Mouse (Mus musculus): ENCODE results near the gene Rsc1a1.

DNA sequence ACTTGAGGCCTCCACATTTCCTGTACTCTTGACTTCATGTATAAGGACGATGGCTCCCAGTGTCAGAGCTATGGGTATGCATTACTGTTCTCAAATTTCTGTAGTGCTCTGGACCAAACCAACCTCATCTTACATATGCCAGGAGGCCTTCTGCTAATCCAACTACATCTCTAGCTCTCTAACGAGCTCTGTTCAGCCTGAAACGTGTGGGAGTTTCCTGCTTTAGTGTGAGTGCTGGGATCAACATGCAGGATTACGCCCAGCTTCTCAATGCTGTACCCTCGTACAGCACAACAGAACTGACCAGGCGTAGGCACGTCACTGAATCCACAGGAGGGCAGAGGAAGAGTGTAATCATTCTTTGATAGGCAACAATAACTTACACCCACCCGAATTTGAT lies 1.1 kb upstream of the Rsc1a1 start:
- no peak for TF ChIP-seq CTCF (IDR thresholded peaks at IDR 0.05; ENCODE audit: insufficient read depth, low read length)
- TF ChIP-seq POLR2A (IDR thresholded peaks at IDR 0.05; ENCODE audit: borderline replicate concordance, extremely low read depth, low read depth, low read length), result no peak
